Mouse (Mus musculus): ENCODE results near the gene Zfhx3. TPM values are rescaled to one million over a fixed set of nuclear protein-coding genes. Genes with fewer than 3 reads are reported as not detected.
A peak's percentile ranks its signal among the peaks of the same experiment; 100 is the strongest.

Gene Zfhx3
- polyA plus RNA-seq, 1 experiment from 2014 or later, result 19.8 TPM

GRCm38 (mm10) chr8:107943550-107944348 is 1.3 kb downstream of the Zfhx3 start:
- H3K27me3 ChIP-seq (ENCODE audit: insufficient read depth, low read length), result peaks cover 12% of the 10 kb centered on the region; the same call in 1 of the 2 replicates
- H3K27ac ChIP-seq (ENCODE audit: low read depth), result no peak overlapping the region
- no peak for ATAC-seq (ENCODE audit: insufficient read depth)
- H3K4me1 ChIP-seq (ENCODE audit: insufficient read depth), result peaks cover 8% of the 10 kb centered on the region; the same call in 1 of the 2 replicates
- DNase-seq, result no peak
- peak overlapping the region; percentile 29; the same call in 1 of the 2 replicates for H3K4me3 ChIP-seq (ENCODE audit: low read depth, low read length)
- H3K9me3 ChIP-seq (ENCODE audit: low read depth, low read length), result no peaks in the 10 kb centered on the region
- peak overlapping the region; percentile 74 for H3K4me2 ChIP-seq
- H3K36me3 ChIP-seq (ENCODE audit: insufficient read depth), result no peaks in the 10 kb centered on the region
- 8% methylated on average over 10 of the region's 10 CpGs for WGBS
- H3K9ac ChIP-seq, result no peak overlapping the region
- TF ChIP-seq CTCF (IDR thresholded peaks at IDR 0.05; ENCODE audit: low read depth), result no peak

- Histone ChIP-seq H3K4me1 (ENCODE audit: insufficient read depth) (peaks cover 13% of the 10 kb centered on the region), H3K9me3 (ENCODE audit: low read depth, low read length) (no peaks in the 10 kb centered on the region), H3K4me2 (peak overlapping the region; percentile 74), H3K9ac (peak overlapping the region; percentile 41), H3K36me3 (ENCODE audit: insufficient read depth) (no peaks in the 10 kb centered on the region), H3K27ac (ENCODE audit: low read depth) (peak overlapping the region; percentile 36; the same call in 1 of the 2 replicates), H3K4me3 (ENCODE audit: low read depth, low read length) (peak overlapping the region; percentile 29), H3K27me3 (ENCODE audit: insufficient read depth, low read length) (peaks cover 12% of the 10 kb centered on the region; the same call in 1 of the 2 replicates)
- ATAC-seq (ENCODE audit: insufficient read depth) (no peak), DNase-seq (peak; percentile 51)
- TF ChIP-seq CTCF (IDR thresholded peaks at IDR 0.05; ENCODE audit: low read depth), result no peak
- WGBS, result 14% methylated on average over 31 of the region's 31 CpGs
Measured at GRCm38 (mm10) chr8:107944676-107945600, 2.5 kb downstream of the Zfhx3 start.

DNA sequence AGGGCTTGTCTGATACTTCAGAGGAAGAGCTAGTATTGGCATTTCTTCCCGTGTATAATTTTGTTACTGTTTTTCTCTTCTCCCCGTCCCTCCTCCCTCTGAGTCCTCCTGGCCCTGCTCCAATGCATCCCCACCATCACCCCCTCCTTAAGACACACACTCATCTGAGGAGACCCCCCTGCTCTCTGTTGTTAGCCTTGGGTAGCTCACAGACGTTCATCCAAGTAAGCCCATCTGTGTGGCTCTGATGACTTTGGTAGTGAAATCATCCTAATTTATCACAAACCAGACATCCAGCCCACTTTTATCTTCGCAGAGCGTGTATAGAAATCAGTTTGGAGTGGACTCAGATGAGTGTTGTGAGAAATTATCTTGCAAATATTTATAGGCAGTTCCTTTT is 4.4 kb downstream of the Zfhx3 start:
- Histone ChIP-seq H3K4me2 (peak overlapping the region; percentile 41), H3K27ac (ENCODE audit: low read depth) (peak overlapping the region; percentile 37; the same call in 1 of the 2 replicates), H3K9me3 (ENCODE audit: low read depth, low read length) (no peaks in the 10 kb centered on the region), H3K27me3 (ENCODE audit: insufficient read depth, low read length) (peaks cover 12% of the 10 kb centered on the region; the same call in 1 of the 2 replicates), H3K4me3 (ENCODE audit: low read depth, low read length) (no peak overlapping the region), H3K9ac (no peak overlapping the region), H3K36me3 (ENCODE audit: insufficient read depth) (no peaks in the 10 kb centered on the region), H3K4me1 (ENCODE audit: insufficient read depth) (peaks cover 13% of the 10 kb centered on the region)
- 24% methylated on average over 5 of the region's 5 CpGs for WGBS
- no peak for TF ChIP-seq CTCF (IDR thresholded peaks at IDR 0.05; ENCODE audit: low read depth)
- ATAC-seq (ENCODE audit: insufficient read depth) (peak; percentile 78), DNase-seq (peak; percentile 80)

GRCm38 (mm10) chr8:107955887-107956286 is 13.4 kb downstream of the Zfhx3 start:
- H3K9me3 ChIP-seq (ENCODE audit: low read depth, low read length), result no peaks in the 10 kb centered on the region
- DNase-seq, result peak; percentile 83
- no peaks in the 10 kb centered on the region for H3K27me3 ChIP-seq (ENCODE audit: insufficient read depth, low read length)
- H3K27ac ChIP-seq (ENCODE audit: low read depth), result no peak overlapping the region
- no peak overlapping the region for H3K4me2 ChIP-seq
- no peaks in the 10 kb centered on the region for H3K36me3 ChIP-seq (ENCODE audit: insufficient read depth)
- H3K9ac ChIP-seq, result no peak overlapping the region
- no peak overlapping the region for H3K4me3 ChIP-seq (ENCODE audit: low read depth, low read length)
- ATAC-seq (ENCODE audit: insufficient read depth), result no peak
- 54% methylated on average over 3 of the region's 3 CpGs for WGBS
- peak; percentile 68 for TF ChIP-seq CTCF (IDR thresholded peaks at IDR 0.05; ENCODE audit: low read depth)
- H3K4me1 ChIP-seq (ENCODE audit: insufficient read depth), result 0 out of 2 replicates have a peak, but pooled peaks cover 3% of the 10 kb centered on the region

DNA sequence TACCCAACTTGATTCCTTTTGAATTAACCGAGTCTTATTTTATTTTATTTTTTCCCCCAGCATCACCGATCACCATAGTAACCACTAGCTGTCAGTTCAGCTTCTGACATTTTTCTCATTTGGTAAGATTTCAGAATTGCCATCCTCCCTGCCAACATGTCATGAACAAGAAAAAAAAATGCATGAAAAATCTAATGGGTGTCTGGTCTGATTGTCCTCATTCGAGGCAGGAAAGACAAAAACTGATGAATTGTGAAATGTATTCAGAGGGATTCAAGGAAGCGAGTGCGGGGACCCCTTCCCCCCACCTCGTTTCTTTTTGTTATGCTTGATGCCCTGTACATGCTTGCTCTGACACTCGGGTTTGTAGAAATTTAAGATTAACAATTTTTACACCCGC is 15.1 kb downstream of the Zfhx3 start:
- Histone ChIP-seq H3K4me3 (ENCODE audit: low read depth, low read length) (no peak overlapping the region), H3K27me3 (ENCODE audit: insufficient read depth, low read length) (no peaks in the 10 kb centered on the region), H3K36me3 (ENCODE audit: insufficient read depth) (no peaks in the 10 kb centered on the region), H3K9ac (no peak overlapping the region), H3K27ac (ENCODE audit: low read depth) (no peak overlapping the region), H3K4me2 (no peak overlapping the region), H3K9me3 (ENCODE audit: low read depth, low read length) (no peaks in the 10 kb centered on the region), H3K4me1 (ENCODE audit: insufficient read depth) (0 out of 2 replicates have a peak, but pooled peaks cover 5% of the 10 kb centered on the region)
- TF ChIP-seq CTCF (IDR thresholded peaks at IDR 0.05; ENCODE audit: low read depth), result no peak
- ATAC-seq (ENCODE audit: insufficient read depth) (no peak), DNase-seq (no peak)
- WGBS, result 71% methylated on average over 8 of the region's 8 CpGs

DNA sequence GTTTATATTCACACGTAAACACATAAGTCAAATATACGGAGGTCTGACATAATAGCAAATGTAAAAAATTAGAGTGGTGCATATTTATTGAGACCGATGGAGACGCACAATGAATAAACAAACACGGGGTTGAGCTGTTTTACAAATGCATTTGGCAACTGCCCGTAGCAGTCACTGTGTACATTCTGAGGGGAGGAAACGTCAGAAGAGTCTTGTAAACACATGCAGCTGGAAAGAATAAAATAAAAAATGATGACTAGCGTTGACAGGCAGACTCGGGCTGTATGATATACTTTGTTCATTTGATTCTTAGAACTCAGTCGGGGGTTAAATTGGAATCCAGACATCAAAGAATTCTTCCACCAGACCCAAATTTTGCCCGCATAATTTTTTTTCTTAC is 18.0 kb downstream of the Zfhx3 start:
- Histone ChIP-seq H3K27ac (ENCODE audit: low read depth) (no peak overlapping the region), H3K9ac (no peak overlapping the region), H3K27me3 (ENCODE audit: insufficient read depth, low read length) (no peaks in the 10 kb centered on the region), H3K4me1 (ENCODE audit: insufficient read depth) (0 out of 2 replicates have a peak, but pooled peaks cover 5% of the 10 kb centered on the region), H3K4me2 (peak overlapping the region; percentile 36), H3K4me3 (ENCODE audit: low read depth, low read length) (no peak overlapping the region), H3K9me3 (ENCODE audit: low read depth, low read length) (no peaks in the 10 kb centered on the region), H3K36me3 (ENCODE audit: insufficient read depth) (no peaks in the 10 kb centered on the region)
- DNase-seq (peak; percentile 83), ATAC-seq (ENCODE audit: insufficient read depth) (peak; percentile 84)
- 24% methylated on average over 11 of the region's 11 CpGs for WGBS
- no peak for TF ChIP-seq CTCF (IDR thresholded peaks at IDR 0.05; ENCODE audit: low read depth)

Data from lung, embryonic 14.5 days (tissue).